Mouse (Mus musculus) hindbrain, embryonic 10.5 days (tissue): ENCODE results near the gene Cacna1f. TPM values are rescaled to one million over a fixed set of nuclear protein-coding genes. Genes with fewer than 3 reads are reported as not detected.

Experiments
- DNase-seq: peaks from one replicate; pipeline ENCODE4 v3.0.0-alpha.2; 2017; ENCODE audit warnings: low spot score
- H3K27ac ChIP-seq: fragments of 300-500 bp; sonication (generic); 2 replicates; pipeline ENCODE4 v1.5.1; 2016; ENCODE audit warnings: mild to moderate bottlenecking, moderate library complexity
- H3K27me3 ChIP-seq: fragments of 300-500 bp; sonication (generic); 2 replicates; pipeline ENCODE4 v1.6.1; 2016; ENCODE audit warnings: mild to moderate bottlenecking; ENCODE audit not compliant: poor library complexity, insufficient read depth, severe bottlenecking
- H3K36me3 ChIP-seq: fragments of 300-500 bp; sonication (generic); 2 replicates; pipeline ENCODE4 v1.6.1; 2016; ENCODE audit warnings: mild to moderate bottlenecking, moderate library complexity
- H3K4me1 ChIP-seq: fragments of 300-500 bp; sonication (generic); replicated peaks from 2 replicates; pipeline ENCODE4 v1.6.1; 2016; ENCODE audit warnings: mild to moderate bottlenecking
- H3K4me3 ChIP-seq: fragments of 300-500 bp; sonication (generic); 2 replicates; pipeline ENCODE4 v1.5.1; 2016; ENCODE audit warnings: mild to moderate bottlenecking, moderate library complexity
- H3K9me3 ChIP-seq: fragments of 300-500 bp; sonication (generic); 2 replicates; pipeline ENCODE4 v1.6.1; 2016; ENCODE audit warnings: mild to moderate bottlenecking, moderate library complexity
- WGBS: fragments of 180-500 bp; shearing (Covaris S2); methylation state at CpG from one replicate; pipeline ENCODE4 v1.1.7; 2016; 5-methylcytosine and 5-hydroxymethylcytosine counted together
- polyA plus RNA-seq: library from polyadenylated mRNA; unstranded; fragments of >200 nt; fragmentation: Nextera tagmentation; extraction: Ambion mirVana; gene quantifications from 2 replicates; pipeline ENCODE4 v1.2.1, GENCODE M21; 2016

Cacna1f gene
- polyA plus RNA-seq, 1 experiment from 2014 or later, result not detected

- Histone ChIP-seq H3K4me3 (no peak overlapping the region), H3K9me3 (peaks cover 2% of the 10 kb centered on the region; the same call in 1 of the 2 replicates)
Measured at GRCm38 (mm10) chrX:7586356-7586755, 20.5 kb upstream of the Cacna1f start.

DNA sequence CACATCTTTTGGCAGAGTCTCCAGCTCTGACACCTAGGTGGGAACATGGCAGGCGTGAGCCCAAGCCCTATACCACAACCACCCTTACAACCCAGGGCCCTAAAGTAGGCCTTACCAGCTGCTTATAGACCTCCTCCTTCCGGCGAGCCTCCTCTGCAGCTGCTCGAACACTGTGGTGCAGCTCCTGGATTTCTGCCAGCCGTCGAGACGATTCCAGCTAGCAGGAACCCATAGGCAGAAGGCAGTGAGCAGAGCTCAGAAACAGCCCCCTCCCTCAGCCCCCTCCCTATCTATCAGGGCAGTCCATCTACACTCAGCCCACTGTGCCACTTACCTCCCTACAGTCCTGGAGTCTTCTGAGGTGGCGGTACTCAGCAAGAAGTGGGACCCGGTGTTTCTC, 11.5 kb upstream of the Cacna1f start:
- WGBS, result 94% methylated on average over 9 of the region's 9 CpGs

More at GRCm38 (mm10) chrX:7586356-7586755, 20.5 kb upstream of the Cacna1f start:
- no peak overlapping the region for H3K27ac ChIP-seq
- 90% methylated on average over 3 of the region's 5 CpGs for WGBS
- no peak for DNase-seq
- no peaks in the 10 kb centered on the region for H3K27me3 ChIP-seq
- H3K4me1 ChIP-seq, result no peaks in the 10 kb centered on the region
- H3K36me3 ChIP-seq, result peaks cover 30% of the 10 kb centered on the region

GRCm38 (mm10) chrX:7604004-7604403, 2.9 kb upstream of the Cacna1f start:
- 89% methylated on average over 7 of the region's 7 CpGs for WGBS
- H3K9me3 ChIP-seq, result no peaks in the 10 kb centered on the region
- peaks cover 19% of the 10 kb centered on the region for H3K36me3 ChIP-seq
- peak overlapping the region; percentile 54 for H3K4me3 ChIP-seq
- peaks cover 4% of the 10 kb centered on the region for H3K27me3 ChIP-seq
- H3K4me1 ChIP-seq, result peaks cover 6% of the 10 kb centered on the region; the same call in 1 of the 2 replicates
- H3K27ac ChIP-seq, result no peak overlapping the region
- no peak for DNase-seq

More for the DNA sequence above, 11.5 kb upstream of the Cacna1f start:
- H3K36me3 ChIP-seq, result peaks cover 83% of the 10 kb centered on the region
- H3K4me3 ChIP-seq, result no peak overlapping the region
- H3K27ac ChIP-seq, result no peak overlapping the region
- H3K9me3 ChIP-seq, result no peaks in the 10 kb centered on the region; the same call in 1 of the 2 replicates
- H3K4me1 ChIP-seq, result no peaks in the 10 kb centered on the region
- no peak for DNase-seq
- H3K27me3 ChIP-seq, result no peaks in the 10 kb centered on the region

- peak; percentile 76 for DNase-seq
Measured at GRCm38 (mm10) chrX:7604879-7605574, 1.9 kb upstream of the Cacna1f start, which contains the start of gene Ccdc22. Ccdc22 (minus strand) TSS chrX:7605517.

GRCm38 (mm10) chrX:7605575-7605941, 1.3 kb upstream of the Cacna1f start:
- WGBS, result 48% methylated on average over 8 of the region's 8 CpGs
- DNase-seq, result no peak
- Histone ChIP-seq H3K27ac (no peak overlapping the region), H3K27me3 (peaks cover 13% of the 10 kb centered on the region), H3K4me3 (no peak overlapping the region), H3K36me3 (0 out of 2 replicates have a peak, but pooled peaks cover 10% of the 10 kb centered on the region), H3K4me1 (peaks cover 12% of the 10 kb centered on the region), H3K9me3 (0 out of 2 replicates have a peak, but pooled peaks cover 3% of the 10 kb centered on the region)

More at GRCm38 (mm10) chrX:7604879-7605574, 1.9 kb upstream of the Cacna1f start, which contains the start of gene Ccdc22:
- WGBS, result 21% methylated on average over 28 of the region's 28 CpGs
- Histone ChIP-seq H3K27me3 (peaks cover 12% of the 10 kb centered on the region), H3K4me1 (peaks cover 8% of the 10 kb centered on the region), H3K9me3 (0 out of 2 replicates have a peak, but pooled peaks cover 3% of the 10 kb centered on the region), H3K4me3 (peak within 1 kb of the TSS; percentile 54), H3K27ac (peak within 1 kb of the TSS; percentile 75), H3K36me3 (0 out of 2 replicates have a peak, but pooled peaks cover 10% of the 10 kb centered on the region)

- 28% methylated on average over 21 of the region's 21 CpGs for WGBS
- no peak for DNase-seq
- no peaks in the 10 kb centered on the region for H3K36me3 ChIP-seq
Measured at GRCm38 (mm10) chrX:7610035-7610434, 3.2 kb downstream of the Cacna1f start.

DNA sequence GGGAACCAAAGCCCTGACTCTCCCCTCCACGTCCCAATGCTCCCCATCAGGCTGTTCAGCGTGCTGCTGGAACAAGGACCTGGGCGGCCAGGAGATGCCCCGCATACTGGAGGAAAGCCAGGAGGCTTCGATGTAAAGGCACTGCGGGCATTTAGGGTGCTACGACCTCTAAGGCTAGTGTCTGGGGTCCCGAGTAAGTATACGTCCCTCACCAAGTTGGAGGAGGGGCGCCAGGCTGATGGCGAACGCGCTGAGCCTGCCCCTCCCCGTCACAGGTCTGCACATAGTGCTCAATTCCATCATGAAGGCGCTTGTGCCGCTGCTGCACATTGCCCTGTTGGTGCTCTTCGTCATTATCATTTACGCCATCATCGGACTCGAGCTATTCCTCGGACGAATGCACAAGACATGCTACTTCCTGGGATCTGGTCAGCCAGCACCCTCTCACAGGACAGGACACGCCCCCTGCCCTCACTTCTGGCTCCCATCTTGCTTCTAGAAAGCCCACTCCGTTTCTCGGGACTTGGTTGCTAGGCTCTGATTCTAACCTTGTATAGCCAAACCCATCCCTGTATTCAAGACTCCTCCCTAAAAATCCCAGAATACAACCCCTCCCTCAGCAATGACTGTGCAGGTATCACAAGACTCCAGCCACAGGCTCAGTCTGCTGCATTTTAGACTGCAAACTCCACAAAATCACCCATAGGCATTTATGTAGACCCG, 3.8 kb downstream of the Cacna1f start:
- Histone ChIP-seq H3K27ac (no peak overlapping the region), H3K9me3 (0 out of 2 replicates have a peak, but pooled peaks cover 3% of the 10 kb centered on the region), H3K4me1 (peaks cover 9% of the 10 kb centered on the region; the same call in 1 of the 2 replicates), H3K36me3 (no peaks in the 10 kb centered on the region), H3K4me3 (peak overlapping the region; percentile 49), H3K27me3 (peaks cover 17% of the 10 kb centered on the region)
- WGBS, result 22% methylated on average over 26 of the region's 26 CpGs
- peak; percentile 3 for DNase-seq

More at GRCm38 (mm10) chrX:7610035-7610434, 3.2 kb downstream of the Cacna1f start:
- H3K4me3 ChIP-seq, result peak overlapping the region; percentile 49
- H3K9me3 ChIP-seq, result 0 out of 2 replicates have a peak, but pooled peaks cover 3% of the 10 kb centered on the region
- no peak overlapping the region for H3K27ac ChIP-seq
- peaks cover 9% of the 10 kb centered on the region; the same call in 1 of the 2 replicates for H3K4me1 ChIP-seq
- peaks cover 17% of the 10 kb centered on the region for H3K27me3 ChIP-seq

- no peak for DNase-seq
- Histone ChIP-seq H3K27me3 (no peaks in the 10 kb centered on the region), H3K9me3 (0 out of 2 replicates have a peak, but pooled peaks cover 3% of the 10 kb centered on the region), H3K4me3 (no peak overlapping the region), H3K4me1 (no peaks in the 10 kb centered on the region), H3K36me3 (no peaks in the 10 kb centered on the region), H3K27ac (no peak overlapping the region)
- 85% methylated on average over 12 of the region's 12 CpGs for WGBS
Measured at GRCm38 (mm10) chrX:7617889-7618551, 11.1 kb downstream of the Cacna1f start.

DNA sequence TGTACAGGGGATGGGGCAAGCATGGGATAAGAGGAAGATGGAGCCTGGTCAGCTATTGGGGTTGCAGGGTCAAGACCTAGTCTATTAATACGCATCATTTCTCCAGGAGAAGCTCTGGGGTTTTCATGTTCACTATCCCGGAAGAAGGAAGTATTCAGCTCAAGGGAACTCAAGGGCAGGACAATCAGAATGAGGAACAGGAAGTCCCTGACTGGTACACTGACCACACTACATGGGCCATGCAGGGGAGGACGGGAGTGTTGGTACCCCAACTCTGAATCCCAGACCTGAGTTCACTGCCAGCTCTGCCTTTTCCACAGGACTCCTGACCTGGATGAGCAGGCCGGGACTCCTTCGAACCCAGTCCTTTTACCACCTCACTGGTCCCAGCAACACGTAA, 25.7 kb downstream of the Cacna1f start:
- Histone ChIP-seq H3K4me1 (no peaks in the 10 kb centered on the region), H3K27me3 (no peaks in the 10 kb centered on the region), H3K4me3 (no peak overlapping the region), H3K36me3 (no peaks in the 10 kb centered on the region), H3K27ac (no peak overlapping the region), H3K9me3 (0 out of 2 replicates have a peak, but pooled peaks cover 2% of the 10 kb centered on the region)
- no peak for DNase-seq
- 86% methylated on average over 6 of the region's 6 CpGs for WGBS

DNA sequence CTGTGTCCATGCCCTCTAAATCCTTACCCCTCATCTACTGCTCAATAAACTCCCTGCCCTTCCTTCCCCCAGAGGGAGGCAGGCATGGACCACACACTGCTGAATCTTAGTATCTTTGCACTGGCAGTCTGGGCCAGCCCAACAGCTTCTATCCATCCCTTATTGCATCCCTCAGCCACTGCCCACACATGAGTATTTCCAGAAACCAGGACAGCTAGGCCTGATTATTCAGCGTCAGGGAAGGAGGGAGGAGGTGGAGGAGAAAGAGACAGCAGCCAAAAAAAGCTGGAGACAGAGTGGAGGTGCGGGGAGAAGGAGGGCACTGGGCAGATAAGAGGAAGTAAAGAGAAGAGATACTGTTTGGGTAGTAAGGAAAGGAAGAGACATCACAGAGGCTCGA, 28.2 kb downstream of the Cacna1f start:
- Histone ChIP-seq H3K27ac (no peak overlapping the region), H3K36me3 (no peaks in the 10 kb centered on the region), H3K4me1 (peaks cover 13% of the 10 kb centered on the region), H3K4me3 (no peak overlapping the region), H3K9me3 (0 out of 2 replicates have a peak, but pooled peaks cover 5% of the 10 kb centered on the region), H3K27me3 (peaks cover 10% of the 10 kb centered on the region; the same call in 1 of the 2 replicates)
- 82% methylated on average over 3 of the region's 3 CpGs for WGBS
- DNase-seq, result no peak

DNA sequence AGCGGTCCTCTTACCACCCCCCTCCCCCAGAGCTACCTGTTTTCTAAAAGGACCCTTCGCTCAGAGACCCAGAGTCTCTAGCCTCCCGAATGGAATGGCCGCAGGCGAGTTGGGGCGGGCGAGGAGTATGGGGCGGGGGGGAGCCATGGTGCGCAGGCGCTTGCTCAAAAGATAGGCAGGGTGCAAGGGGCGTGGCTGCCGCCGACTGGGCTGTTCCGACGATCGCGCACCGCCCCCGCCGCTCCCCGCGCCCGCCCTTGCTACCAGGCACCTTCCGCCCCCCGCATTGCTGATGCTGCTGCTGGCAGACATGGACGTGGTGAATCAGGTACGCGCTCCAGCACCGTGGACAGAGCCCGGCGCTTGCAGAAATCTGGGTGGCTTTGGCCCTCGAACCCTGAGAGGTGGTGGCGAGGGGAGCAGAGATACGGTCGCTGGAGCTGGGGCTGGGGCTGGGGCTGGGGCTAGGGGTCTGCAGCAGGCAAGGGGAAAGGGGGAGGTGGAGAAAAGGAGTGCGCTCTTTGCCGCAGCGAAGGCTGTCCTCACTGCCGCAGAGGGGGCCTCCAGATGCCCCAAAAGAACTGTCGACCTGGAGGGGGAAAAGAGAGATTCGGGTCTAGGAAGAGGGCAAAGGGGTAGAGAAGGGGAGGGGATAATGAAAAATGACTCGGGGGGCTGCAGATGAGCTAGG, 31.7 kb downstream of the Cacna1f start, which contains the start of gene Syp:
Gene Syp (plus strand): TSS at position 71 of the 691 bp plus-strand sequence.
- peak within 1 kb of the TSS; percentile 79 for H3K27ac ChIP-seq
- WGBS, result 10% methylated on average over 42 of the region's 42 CpGs
- no peaks in the 10 kb centered on the region for H3K36me3 ChIP-seq
- peak; percentile 89 for DNase-seq
- H3K4me3 ChIP-seq, result peak within 1 kb of the TSS; percentile 58
- peaks cover 17% of the 10 kb centered on the region for H3K4me1 ChIP-seq
- H3K9me3 ChIP-seq, result 0 out of 2 replicates have a peak, but pooled peaks cover 3% of the 10 kb centered on the region
- peaks cover 14% of the 10 kb centered on the region; the same call in 1 of the 2 replicates for H3K27me3 ChIP-seq
